Mouse (Mus musculus): ENCODE results near the gene Ms4a2.

The Ms4a2 gene

DNA sequence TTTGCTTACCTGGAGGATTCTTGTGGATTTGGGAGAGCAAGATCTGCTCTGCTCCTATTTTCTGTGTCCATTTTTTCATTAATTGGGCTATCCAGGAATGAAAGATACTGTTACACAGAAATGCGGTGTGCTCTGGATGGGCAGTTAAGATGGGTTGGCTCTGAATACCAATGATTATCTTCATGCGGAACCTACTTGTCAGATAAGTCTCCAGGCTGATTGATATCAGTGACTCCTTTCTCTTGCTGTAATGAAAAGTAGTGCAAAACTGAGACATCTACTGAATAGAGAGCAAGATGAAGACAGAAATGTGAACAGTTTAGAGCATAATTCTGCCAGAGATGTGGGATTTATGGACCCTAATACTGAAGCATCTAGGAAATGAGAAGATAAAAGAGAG lies at the start of gene Ms4a2:
Ms4a2 (minus strand) TSS at position 169 of the 400 bp plus-strand sequence.
- no peak for DNase-seq (ENCODE audit: low read depth)

GRCm38 (mm10) chr19:11661562-11661961 lies 38.0 kb upstream of the Ms4a2 start:
- DNase-seq (ENCODE audit: low read depth), result peak; percentile 23

GRCm38 (mm10) chr19:11660459-11660858 lies 36.9 kb upstream of the Ms4a2 start, which contains the start of gene Oosp2:
TSS of gene Oosp2 (minus strand) at chr19:11660559.
- no peak for DNase-seq (ENCODE audit: low read depth)

DNA sequence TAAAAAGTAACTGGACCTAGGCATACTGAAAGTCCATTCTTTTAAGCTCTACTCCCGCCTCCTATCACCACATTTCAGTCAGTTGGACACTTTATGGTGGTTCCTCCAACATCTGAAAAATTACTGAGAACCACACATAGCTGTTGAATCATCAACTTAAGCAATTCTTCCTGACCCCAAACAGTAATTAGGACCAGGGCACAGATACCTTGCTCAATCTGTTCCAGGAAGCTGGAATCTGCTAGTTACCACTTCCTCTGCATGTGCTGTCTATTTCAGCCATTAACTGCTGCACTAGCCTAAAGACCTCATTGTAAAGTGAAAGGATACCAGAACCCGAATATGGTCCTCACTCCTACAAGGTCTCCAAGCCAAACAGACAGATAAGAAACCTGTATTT lies 35.6 kb upstream of the Ms4a2 start:
- DNase-seq (ENCODE audit: low read depth), result no peak

DNA sequence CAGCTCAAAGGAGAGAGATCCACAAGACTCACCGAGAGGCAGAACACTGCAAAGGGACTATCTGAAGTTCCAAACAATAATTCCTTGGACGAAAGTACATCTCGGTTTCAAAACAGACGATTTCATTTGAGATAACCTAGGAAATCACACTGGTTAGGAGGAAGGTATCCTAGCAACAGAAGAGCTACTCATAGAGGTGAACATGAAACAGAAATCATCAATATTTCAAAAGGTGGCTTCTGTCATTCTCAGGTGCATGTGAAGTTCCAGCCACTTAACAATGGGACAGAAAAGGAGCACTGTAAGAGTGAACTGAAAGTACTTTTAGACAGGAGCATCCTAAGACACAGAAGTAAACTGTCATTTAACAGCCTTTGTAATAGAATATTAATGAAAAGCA lies 26.0 kb upstream of the Ms4a2 start:
- no peak for DNase-seq (ENCODE audit: low read depth)

- DNase-seq (ENCODE audit: low read depth), result no peak
These were observed 22.6 kb upstream of the Ms4a2 start for GRCm38 (mm10) chr19:11646166-11646565.

DNA sequence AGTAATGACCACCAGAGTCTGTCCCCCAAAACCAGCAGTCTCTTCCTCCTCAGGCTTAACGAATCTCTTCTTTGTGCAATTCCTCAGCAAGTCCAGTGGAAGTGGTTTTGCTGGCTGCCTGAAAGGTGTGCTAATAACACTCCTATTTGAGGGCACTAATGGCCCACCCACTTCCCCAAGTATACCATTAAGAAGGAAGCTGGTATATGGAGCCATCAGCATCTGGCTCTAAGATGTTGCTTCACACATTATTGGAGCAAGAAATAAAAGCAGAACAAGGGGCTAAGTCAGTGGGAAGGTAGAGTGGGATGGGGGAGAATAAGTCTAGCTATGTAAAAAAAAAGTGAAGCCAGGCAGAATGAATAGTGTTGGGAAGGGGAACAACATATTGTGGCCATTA lies 17.2 kb upstream of the Ms4a2 start, which contains the start of gene Ms4a3:
Ms4a3 (minus strand) TSS at position 120 of the 400 bp plus-strand sequence.
- DNase-seq (ENCODE audit: low read depth), result no peak

- no peak for DNase-seq (ENCODE audit: low read depth)
These were observed 15.5 kb upstream of the Ms4a2 start for GRCm38 (mm10) chr19:11639038-11639437.

DNA sequence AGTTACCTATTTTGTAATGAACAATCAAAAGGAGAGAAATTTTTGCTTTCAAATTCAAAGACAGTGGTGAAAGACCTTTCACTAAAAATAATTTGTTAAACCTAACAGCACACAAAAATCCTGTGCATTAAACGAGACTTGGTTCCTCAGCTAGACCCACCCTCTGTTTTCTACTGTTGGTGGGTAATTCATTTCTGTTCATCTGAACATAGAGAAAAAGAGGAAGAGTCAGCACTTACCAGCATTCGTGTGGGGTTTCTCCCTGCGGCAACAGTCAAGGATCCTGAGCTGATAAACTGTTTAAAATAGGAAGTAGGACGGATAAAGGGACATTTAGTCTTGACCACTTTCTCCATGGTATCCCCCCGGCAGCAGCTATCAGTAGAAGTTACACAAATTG lies 12.1 kb upstream of the Ms4a2 start:
- DNase-seq (ENCODE audit: low read depth), result no peak

DNA sequence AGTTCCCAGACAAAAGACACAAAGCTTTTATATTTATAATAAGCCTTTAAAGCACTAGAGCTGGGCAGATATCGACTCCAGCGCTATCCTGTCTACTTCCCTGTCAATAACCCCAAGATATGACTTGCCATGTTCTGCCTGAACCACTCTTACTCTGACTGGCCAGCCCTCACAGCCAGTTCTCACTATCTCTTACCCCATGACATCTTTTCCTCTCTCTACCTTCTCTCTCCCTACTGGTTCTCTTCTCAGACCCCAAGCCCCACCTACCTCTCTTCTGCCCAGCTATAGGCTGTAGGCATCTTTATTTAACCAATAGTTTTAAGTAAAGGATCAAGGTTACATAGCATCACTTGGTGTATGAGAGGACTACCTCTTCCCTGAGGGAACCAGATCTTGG lies 10.8 kb upstream of the Ms4a2 start:
- DNase-seq (ENCODE audit: low read depth), result no peak

- DNase-seq (ENCODE audit: low read depth), result no peak
These were observed 10.2 kb upstream of the Ms4a2 start for GRCm38 (mm10) chr19:11633732-11634131.

DNA sequence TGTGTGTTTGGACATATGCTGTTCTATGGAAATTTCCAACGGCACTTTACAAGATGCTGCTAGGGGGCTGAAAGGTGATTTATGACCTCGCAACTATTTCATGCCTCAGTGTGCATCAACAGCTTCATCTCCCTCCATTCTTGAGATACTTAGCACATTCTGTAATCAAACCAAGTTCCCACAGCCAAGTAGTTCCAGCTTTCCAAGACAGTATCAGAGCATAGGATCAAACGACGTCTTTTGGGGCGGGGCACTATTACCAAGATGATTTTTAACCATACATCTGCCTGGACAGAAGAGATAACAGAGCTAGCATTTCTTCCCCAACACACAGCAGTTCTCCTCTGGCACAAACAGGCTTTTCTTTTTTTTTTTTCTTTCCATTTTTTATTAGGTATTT lies 1.7 kb upstream of the Ms4a2 start:
- peak; percentile 42 for DNase-seq (ENCODE audit: low read depth)

DNA sequence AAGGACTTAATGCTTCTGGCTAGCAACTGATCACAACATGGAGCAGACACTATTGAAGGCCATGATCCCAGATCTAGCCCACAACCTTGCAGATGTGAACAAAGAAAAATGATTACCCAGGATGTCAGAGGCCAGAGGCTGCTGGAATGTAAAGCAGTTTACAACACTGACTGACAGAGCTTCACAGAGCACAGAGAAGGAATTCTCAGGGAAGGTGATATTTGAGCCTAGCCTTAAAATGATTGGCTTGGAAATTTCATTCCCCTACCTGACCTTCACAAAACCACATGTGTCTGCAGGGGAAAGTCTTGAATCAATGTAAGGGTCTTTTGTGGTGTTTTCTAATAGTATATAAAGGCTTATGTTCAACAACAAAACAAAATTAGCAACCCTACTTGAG lies 1.3 kb upstream of the Ms4a2 start:
- DNase-seq (ENCODE audit: low read depth), result no peak

DNA sequence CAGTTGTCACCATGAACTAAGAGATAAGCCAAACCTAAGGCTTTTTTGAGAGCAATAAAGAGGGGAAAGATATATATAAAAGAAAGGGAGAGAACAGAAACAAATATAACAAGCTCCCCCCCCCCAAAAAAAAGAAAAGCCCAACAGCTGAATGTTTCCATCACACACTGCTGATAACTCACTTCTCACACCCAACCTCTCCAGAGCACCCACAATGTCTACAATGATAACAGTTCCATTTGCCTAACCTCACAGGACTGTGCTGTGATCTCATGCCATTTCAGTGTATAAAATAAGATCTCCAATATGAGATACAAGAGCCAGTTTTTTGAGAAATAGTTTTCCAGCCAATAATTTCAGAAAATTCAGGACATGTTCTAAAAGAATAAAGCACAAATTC lies 5.5 kb downstream of the Ms4a2 start:
- DNase-seq (ENCODE audit: low read depth), result no peak

DNA sequence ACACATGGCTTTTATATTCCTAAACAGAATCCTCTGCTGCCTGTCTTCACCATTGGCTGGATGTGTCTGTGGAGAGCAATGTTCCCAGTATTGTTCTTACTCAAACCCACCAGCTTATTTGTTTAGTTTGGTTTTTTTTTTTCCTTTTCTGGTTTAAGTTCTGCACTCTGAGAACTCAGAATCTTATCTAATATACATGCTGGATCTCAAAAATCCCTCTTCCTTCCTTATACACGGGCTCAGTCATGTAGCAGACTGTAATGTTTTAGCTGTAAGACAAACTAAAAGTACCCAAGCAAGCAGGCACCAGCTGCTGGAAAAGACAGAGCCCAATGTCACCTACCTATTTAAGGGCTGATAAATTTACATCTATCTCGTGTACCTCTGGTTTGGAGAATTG lies 8.7 kb downstream of the Ms4a2 start:
- no peak for DNase-seq (ENCODE audit: low read depth)

GRCm38 (mm10) chr19:11613776-11614443 lies 9.6 kb downstream of the Ms4a2 start:
- DNase-seq (ENCODE audit: low read depth), result no peak

DNA sequence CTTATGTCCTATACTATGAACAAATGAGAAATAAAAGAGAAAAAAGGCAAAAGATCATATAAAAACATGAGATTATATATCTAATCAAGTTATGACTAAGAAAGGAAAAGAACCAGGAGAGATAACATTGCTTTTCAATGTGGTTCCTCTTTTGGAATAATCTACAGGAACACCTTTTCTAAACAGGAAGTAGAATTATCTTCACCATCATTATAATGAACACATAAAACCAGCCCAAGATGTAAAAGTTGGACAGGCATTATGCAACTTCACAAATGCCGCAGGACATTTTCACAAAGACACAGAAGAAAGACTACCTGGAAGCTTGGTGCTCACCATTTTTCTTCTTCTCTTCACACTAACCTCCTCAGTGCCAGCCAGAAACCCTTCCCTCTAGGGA lies 10.4 kb downstream of the Ms4a2 start:
- no peak for DNase-seq (ENCODE audit: low read depth)

DNA sequence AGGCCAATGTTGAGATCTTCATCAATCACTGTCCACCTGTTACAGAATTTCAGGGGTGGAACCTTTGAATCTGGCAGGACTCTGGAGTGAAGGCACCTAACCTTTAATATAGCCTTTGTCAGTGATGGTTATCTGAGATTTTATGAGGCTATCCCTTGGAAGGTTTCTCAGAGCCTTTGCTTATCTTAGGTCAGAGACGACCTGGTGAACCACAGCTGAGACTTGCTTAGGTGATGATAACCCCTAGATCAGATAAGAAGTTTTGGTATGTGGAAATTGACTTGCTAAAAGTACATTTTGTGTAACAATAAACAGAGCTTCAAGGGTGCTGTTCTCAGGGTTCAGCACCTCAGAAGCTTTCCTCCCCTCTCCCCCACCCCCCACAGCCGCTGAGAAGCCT lies 11.2 kb downstream of the Ms4a2 start:
- DNase-seq (ENCODE audit: low read depth), result no peak

DNA sequence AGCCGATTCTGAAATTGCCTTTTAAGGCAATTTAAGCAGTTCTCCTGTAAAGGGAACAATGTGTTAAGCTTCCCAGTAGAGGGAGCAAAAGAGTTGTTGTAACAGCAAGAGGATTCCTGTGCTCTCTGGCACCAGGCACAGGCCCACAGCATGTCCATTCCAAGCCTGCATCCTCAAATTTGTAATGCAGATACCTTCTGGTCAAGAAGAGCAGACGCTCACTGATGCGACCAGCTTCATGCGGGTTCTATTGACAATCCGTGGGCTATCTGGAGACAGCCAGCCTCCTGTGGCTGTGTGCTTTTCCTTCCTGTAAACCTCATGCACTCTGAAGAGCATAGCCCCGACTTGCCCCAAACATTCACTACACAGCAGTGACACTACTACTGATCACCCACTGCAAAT lies 12.0 kb downstream of the Ms4a2 start:
- DNase-seq (ENCODE audit: low read depth), result no peak

DNA sequence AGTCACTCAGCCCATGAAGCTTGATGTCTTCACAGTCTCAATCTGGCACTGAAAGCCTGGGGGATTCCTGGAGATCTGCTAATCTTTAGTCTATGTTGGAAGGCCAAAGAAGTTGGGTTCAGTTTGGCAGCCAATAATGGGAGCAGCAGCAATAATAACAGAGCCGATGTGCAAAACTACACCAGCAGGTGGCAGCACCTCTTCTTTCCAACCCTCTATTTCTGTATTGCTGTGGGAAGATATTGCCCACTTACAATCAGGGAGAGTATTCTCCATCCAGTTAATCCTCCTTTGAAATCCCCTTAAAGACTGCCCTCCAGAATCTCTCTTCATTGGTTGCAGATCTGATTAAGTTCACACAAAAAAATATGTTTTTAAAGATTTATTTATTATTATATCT lies 15.3 kb downstream of the Ms4a2 start:
- DNase-seq (ENCODE audit: low read depth), result peak; percentile 47

DNA sequence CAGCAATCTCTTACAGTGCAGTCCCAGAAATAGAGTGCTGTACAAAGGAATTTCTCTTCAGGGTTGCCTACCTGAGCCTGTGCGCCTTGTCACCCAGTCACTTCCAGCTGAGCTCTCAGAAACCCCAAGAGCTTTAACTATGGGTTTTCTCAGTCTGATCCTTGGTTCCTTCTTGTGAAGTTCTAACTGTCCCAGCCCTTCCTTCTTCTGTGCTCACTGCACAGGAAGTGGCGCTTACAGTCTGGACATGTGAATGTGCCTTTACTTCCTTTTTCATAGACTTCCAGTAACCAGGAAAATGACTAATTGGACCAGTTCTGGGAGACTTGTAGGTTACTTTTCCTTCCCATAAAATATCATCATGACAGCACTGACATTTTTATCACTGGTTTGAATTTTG lies 18.9 kb downstream of the Ms4a2 start, which contains the start of gene Ms4a6d:
Ms4a6d (minus strand) TSS at position 247 of the 400 bp plus-strand sequence.
- DNase-seq (ENCODE audit: low read depth), result no peak

DNA sequence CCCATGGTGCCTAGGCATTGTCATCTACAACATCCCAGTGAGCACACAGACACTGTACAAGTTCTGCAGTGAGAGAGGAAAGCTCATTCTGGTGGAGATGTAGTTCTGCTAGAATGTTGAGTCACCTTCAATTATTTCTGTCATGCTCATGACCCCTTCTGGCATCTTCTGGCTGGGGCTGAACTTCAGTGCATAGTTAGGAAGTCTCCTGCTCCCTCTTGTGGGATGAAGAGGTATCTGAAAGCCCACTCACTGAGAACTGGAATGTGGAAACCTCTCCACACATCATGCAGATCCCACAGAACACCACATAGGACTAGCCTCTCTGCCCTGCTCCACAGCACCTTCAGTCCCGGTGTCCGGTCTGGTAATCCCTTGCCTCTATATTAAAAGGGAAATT lies 21.5 kb downstream of the Ms4a2 start:
- no peak for DNase-seq (ENCODE audit: low read depth)

GRCm38 (mm10) chr19:11601349-11601748 lies 22.2 kb downstream of the Ms4a2 start:
- DNase-seq (ENCODE audit: low read depth), result no peak

- DNase-seq (ENCODE audit: low read depth), result no peak
These were observed 33.5 kb downstream of the Ms4a2 start for GRCm38 (mm10) chr19:11589891-11590449.
